Mouse (Mus musculus) retina, adult 2 months (tissue): ENCODE results near the gene Ccdc15.
"Not testable (repeated sequence)": the region's sequence is repeated elsewhere in the genome, so short reads cannot be mapped to it uniquely, and the experiment has no call there.

ENCODE experiments used
- DNase-seq: peaks from one replicate; pipeline ENCODE4 v3.0.0-alpha.2; 2012; ENCODE audit warnings: low read depth, low spot score

Gene Ccdc15

GRCm38 (mm10) chr9:37351266-37351665 lies 3.0 kb upstream of the Ccdc15 start:
- DNase-seq: no peak

- no peak for DNase-seq
Measured at GRCm38 (mm10) chr9:37349050-37349449, 818 bp upstream of the Ccdc15 start.

GRCm38 (mm10) chr9:37347184-37347987 lies 846 bp downstream of the Ccdc15 start:
- DNase-seq: no peak

GRCm38 (mm10) chr9:37345406-37345805 lies 2.8 kb downstream of the Ccdc15 start:
- no peak for DNase-seq

GRCm38 (mm10) chr9:37329456-37329855 lies 18.8 kb downstream of the Ccdc15 start:
- no peak for DNase-seq

GRCm38 (mm10) chr9:37301720-37302119 lies 46.5 kb downstream of the Ccdc15 start:
- DNase-seq: no peak

GRCm38 (mm10) chr9:37300501-37300900 lies 47.7 kb downstream of the Ccdc15 start:
- not testable (repeated sequence) for DNase-seq

GRCm38 (mm10) chr9:37295586-37295985 lies 52.6 kb downstream of the Ccdc15 start:
- DNase-seq: no peak

- no peak for DNase-seq
Measured at GRCm38 (mm10) chr9:37266622-37267021, 81.6 kb downstream of the Ccdc15 start.

GRCm38 (mm10) chr9:37255889-37256225 lies 92.4 kb downstream of the Ccdc15 start:
- no peak for DNase-seq

GRCm38 (mm10) chr9:37255149-37255888 lies 92.9 kb downstream of the Ccdc15 start, which contains the start of gene Slc37a2:
Gene Slc37a2, minus strand, starts transcription at chr9:37255738.
- no peak for DNase-seq

- DNase-seq: no peak
Measured at GRCm38 (mm10) chr9:37254531-37255110, 93.6 kb downstream of the Ccdc15 start.

- no peak for DNase-seq
Measured at GRCm38 (mm10) chr9:37250631-37251030, 97.6 kb downstream of the Ccdc15 start.

- no peak for DNase-seq
Measured at GRCm38 (mm10) chr9:37249976-37250375, 98.3 kb downstream of the Ccdc15 start.

- no peak for DNase-seq
Measured at GRCm38 (mm10) chr9:37248381-37248906, 99.8 kb downstream of the Ccdc15 start.

GRCm38 (mm10) chr9:37247429-37247828 lies 100.8 kb downstream of the Ccdc15 start:
- DNase-seq: no peak

GRCm38 (mm10) chr9:37245810-37246209 lies 102.4 kb downstream of the Ccdc15 start:
- no peak for DNase-seq

GRCm38 (mm10) chr9:37245404-37245803 lies 102.8 kb downstream of the Ccdc15 start:
- no peak for DNase-seq

- no peak for DNase-seq
Measured at GRCm38 (mm10) chr9:37244600-37244999, 103.6 kb downstream of the Ccdc15 start.

GRCm38 (mm10) chr9:37242764-37243163 lies 105.5 kb downstream of the Ccdc15 start:
- no peak for DNase-seq

- no peak for DNase-seq
Measured at GRCm38 (mm10) chr9:37235951-37236737, 112.1 kb downstream of the Ccdc15 start.
